Mouse (Mus musculus): Measurements from ENCODE around the gene Tmem247. TPM values are rescaled to one million over a fixed set of nuclear protein-coding genes. Genes with fewer than 3 reads are reported as not detected.

Gene Tmem247
- polyA plus RNA-seq, 1 experiment = not detected

- no peak for TF ChIP-seq GATA1 (IDR thresholded peaks at IDR 0.05; ENCODE audit: low read length)
These were observed 50.7 kb downstream of the Tmem247 start for GRCm38 (mm10) chr17:86967536-86968525.

DNA sequence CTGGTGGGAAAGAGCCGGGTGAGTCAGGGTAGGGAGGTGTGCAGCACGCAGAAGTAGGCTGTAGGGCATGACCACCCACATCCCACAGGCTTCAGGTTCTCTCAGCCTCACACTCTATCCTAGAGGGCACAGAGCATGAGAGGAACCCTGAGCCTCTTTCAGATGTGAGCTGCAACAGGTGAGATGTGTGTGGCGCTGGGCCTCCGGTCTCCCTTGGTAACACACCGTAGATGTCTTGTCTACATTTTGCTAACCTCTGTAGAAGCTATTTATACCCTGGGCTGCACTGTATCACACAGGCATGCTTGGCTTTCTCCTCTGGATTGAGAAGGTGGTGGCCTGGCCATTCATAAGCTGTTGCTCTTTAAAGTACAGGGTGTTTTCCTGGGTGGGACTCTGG, 51.4 kb downstream of the Tmem247 start:
- TF ChIP-seq GATA1 (IDR thresholded peaks at IDR 0.05; ENCODE audit: low read length) = no peak

DNA sequence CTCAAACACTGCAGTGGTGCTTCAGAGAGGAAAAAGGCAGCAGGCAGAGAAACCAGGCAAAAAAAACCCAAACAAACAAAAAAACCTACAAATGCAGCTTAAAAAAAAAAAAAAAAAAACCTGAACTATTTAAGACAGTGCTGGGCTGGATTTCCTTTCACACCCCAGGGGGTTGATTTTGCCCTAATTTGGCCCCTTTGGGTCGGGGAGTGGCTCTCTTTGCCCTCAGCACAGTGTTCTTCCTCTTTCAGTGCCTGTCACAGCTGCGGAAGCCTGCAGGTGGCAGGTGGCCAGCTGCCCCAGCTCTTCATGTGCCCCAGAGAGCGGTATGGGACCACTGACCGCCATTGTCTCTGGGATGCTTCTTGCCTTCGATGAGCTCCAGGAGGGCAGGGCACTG, 52.4 kb downstream of the Tmem247 start:
- no peak for TF ChIP-seq GATA1 (IDR thresholded peaks at IDR 0.05; ENCODE audit: low read length)

DNA sequence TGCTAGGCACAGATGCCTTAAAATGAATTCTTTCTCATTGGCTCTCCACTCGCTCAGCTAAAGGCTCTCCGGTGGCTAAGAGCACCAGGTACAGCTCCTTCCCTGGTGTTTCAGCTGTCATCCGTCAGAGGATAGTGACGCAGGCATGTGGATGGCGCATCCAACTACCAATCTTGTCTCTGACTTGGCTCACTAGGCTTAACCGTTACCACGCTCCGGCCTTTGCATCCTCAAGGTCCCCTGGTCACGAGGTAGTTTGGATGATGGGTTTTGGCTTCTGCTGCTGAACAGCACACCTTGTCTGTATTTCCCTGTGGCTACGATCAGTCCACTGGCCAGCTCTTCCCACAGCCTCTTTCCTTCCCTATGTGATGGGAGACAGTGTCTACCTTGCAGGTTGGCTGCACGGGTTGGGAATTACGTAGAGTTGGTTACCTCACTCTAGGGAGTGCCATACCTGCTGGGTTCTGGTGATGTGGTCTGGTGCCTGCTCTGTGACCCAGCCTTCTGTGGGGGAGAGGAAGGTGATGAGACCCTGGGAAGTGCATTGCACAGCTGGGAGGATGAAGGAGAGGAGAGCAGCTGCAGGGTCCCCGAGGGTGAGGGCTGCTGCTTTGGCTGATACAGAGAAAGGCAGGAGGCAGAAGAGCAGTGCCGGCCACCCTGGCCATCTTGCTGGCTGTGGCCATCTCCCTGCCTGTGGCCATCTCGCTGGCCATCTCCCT, 53.0 kb downstream of the Tmem247 start:
- TF ChIP-seq GATA1 (IDR thresholded peaks at IDR 0.05; ENCODE audit: low read length) = no peak

GRCm38 (mm10) chr17:86971036-86971435, 53.9 kb downstream of the Tmem247 start:
- TF ChIP-seq GATA1 (IDR thresholded peaks at IDR 0.05; ENCODE audit: low read length) = no peak

- no peak for TF ChIP-seq GATA1 (IDR thresholded peaks at IDR 0.05; ENCODE audit: low read length)
These were observed 54.7 kb downstream of the Tmem247 start for GRCm38 (mm10) chr17:86971860-86972259.

Other genes with a start within 250 kb of the Tmem247 start
- gene Epas1, start 163.6 kb upstream of the Tmem247 start, polyA plus RNA-seq (2012) = not detected in 2 replicates
- gene Atp6v1e2, start 30.5 kb downstream of the Tmem247 start, polyA plus RNA-seq (2012) = not detected in 2 replicates
- gene Rhoq, start 45.7 kb downstream of the Tmem247 start, polyA plus RNA-seq (2012) = not detected in 2 replicates
- 2.2 and 3.7 TPM in 2 replicates for gene Pigf, start 108.1 kb downstream of the Tmem247 start, polyA plus RNA-seq (2012)
- 2.2 and 3.1 TPM in 2 replicates for gene Cript, start 108.2 kb downstream of the Tmem247 start, polyA plus RNA-seq (2012)
- gene Socs5, start 190.3 kb downstream of the Tmem247 start, polyA plus RNA-seq (2012) = 11.9 and 15.4 TPM in 2 replicates